In the genomic region with DNA sequence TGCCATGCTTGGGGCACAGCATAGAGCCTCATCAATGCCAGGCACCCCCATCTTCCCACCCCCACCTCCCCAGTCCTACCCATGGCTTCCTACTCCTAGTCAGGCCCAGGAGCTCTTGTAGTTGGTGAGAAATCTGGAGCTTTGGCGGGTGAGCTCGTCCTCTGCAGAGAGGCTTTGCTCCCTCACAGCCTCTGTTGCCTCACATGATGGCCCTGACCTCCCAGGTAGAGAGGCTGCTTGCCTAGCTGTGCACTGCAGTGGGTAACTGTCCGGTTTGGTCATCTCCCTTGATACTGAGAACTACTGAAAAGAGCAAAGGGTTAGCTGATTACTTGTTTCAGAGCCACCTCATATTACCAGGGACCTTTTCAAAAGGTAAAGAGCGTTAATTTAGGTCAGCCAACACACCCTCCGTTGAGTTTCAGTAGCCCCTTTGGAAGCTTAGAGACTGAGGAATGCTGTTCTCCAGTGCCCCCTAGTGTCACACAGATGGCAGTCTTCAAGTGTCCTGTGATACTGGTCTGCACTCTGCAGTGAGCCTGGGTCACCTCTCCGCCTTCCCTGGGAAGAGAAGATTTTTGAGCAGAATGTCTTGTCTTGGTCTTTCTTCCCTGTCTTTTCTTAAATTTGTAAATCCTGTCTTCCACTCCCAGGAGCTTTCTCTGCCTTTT, we compare ENCODE assay signal across 9 mouse cellular contexts. TPM values are rescaled to one million over a fixed set of nuclear protein-coding genes. Genes with fewer than 3 reads are reported as not detected.
DNase-seq lines count a peak whose midpoint lies in the region; ATAC-seq lines count a peak whose summit lies in the region.
"Had no signal": no experiment of that assay in that cellular context is flagged by ENCODE, and none has a peak within 500 bp of the region (broad histone marks: within the 10 kb centered on the region; RNA-seq: fewer than 3 reads in every experiment).

No protein-coding gene starts in this region.

- H3K9ac ChIP-seq in stomach, embryonic 15.5 days = no peak overlapping the region

- peak; percentile 36 to 60; a peak in 1 of 4 replicates for ATAC-seq in hematopoietic stem cell, adult 5-6 weeks (replicated peaks in 1 of 2; ENCODE audit: insufficient read depth in 1 of 2, low FRiP score in 2 of 2, low TSS enrichment in 1 of 2, low read depth in 1 of 2, poor library complexity in 2 of 2, severe bottlenecking in 2 of 2)
- ATAC-seq in stomach, embryonic 15.5 days (ENCODE audit: insufficient read depth, low FRiP score, low read depth) = peak; percentile 59; the same call in 1 of the 2 replicates

- DNase-seq in heart, adult 9 months (ENCODE audit: low spot score in 2 of 2) = peak; percentile 29 to 45
- no peak for DNase-seq in heart, adult 11 months
- peak; percentile 90 for DNase-seq in ES-CJ7 (ENCODE audit: low read depth, low spot score)
- peak; percentile 52 for DNase-seq in cerebellum, adult 9-11 months
- peak; percentile 27 to 54 for DNase-seq in lung, adult 18-20 months
- no peak for DNase-seq in layer of hippocampus, adult 8-10 months (ENCODE audit: low spot score in 2 of 2)

- 39% methylated on average over 6 of the region's 6 CpGs for WGBS in stomach, embryonic 15.5 days

- 0 out of 2 replicates have a peak, but pooled peaks cover 3% of the 10 kb centered on the region for H3K36me3 ChIP-seq in stomach, embryonic 15.5 days

- peaks cover 4% of the 10 kb centered on the region; the same call in 1 of the 2 replicates for H3K4me1 ChIP-seq in stomach, embryonic 15.5 days

- H3K27me3 ChIP-seq in stomach, embryonic 15.5 days (replicated peaks) = no peaks in the 10 kb centered on the region
- H3K27me3 ChIP-seq: megakaryocyte, embryonic 14.5 days had no signal

- no peak overlapping the region for H3K4me2 ChIP-seq in stomach, embryonic 15.5 days

- 0 out of 2 replicates have a peak overlapping the region, but pooled peaks have one; percentile 26 for H3K27ac ChIP-seq in stomach, embryonic 15.5 days

- H3K4me3 ChIP-seq in stomach, embryonic 15.5 days (replicated peaks) = no peak overlapping the region
- H3K4me3 ChIP-seq: megakaryocyte, embryonic 14.5 days had no signal

- H3K9me3 ChIP-seq in stomach, embryonic 15.5 days = no peaks in the 10 kb centered on the region
- H3K9me3 ChIP-seq: megakaryocyte, embryonic 14.5 days had no signal

RNA-seq across cellular contexts. Expression of gene Gm20388, which starts 16.9 kb away (rescaled TPM):
- 18.4 and 33.8 TPM in 2 replicates for total RNA-seq in hematopoietic stem cell, adult 5-6 weeks (2017)
- polyA plus RNA-seq in stomach, embryonic 15.5 days (2015; fragmentation: Nextera tagmentation; extraction: Ambion mirVana) = not detected in 2 replicates
- 10 to 100 TPM in 1 of 4 experiments, 1 to 10 TPM in 2, under 1 TPM in 1; 0.17 to 15.1 (median 6.6) TPM for total RNA-seq in layer of hippocampus, adult 8-10 months (2022)

RNA-seq across cellular contexts. Expression of gene Usp10, which starts 17.4 kb away (rescaled TPM):
- total RNA-seq in hematopoietic stem cell, adult 5-6 weeks (2017) = 41.0 and 65.4 TPM in 2 replicates
- 127 and 133 TPM in 2 replicates for polyA plus RNA-seq in stomach, embryonic 15.5 days (2015; fragmentation: Nextera tagmentation; extraction: Ambion mirVana)
- 10 to 100 TPM; 82.7 to 98.6 (median 89.4) TPM for total RNA-seq in layer of hippocampus, adult 8-10 months (2022)

Comparison
In these comparisons a context has a peak if more than half of its experiments do, and no peak if none do; other contexts are left out.
1. DNase-seq: peak in heart, adult 9 months (2 of 2), ES-CJ7 (single experiment), cerebellum, adult 9-11 months (single experiment) and lung, adult 18-20 months (2 of 2); none in heart, adult 11 months (single experiment) and layer of hippocampus, adult 8-10 months (0 of 2).